Mouse (Mus musculus): ENCODE measurements around the gene Klre1. TPM values are rescaled to one million over a fixed set of nuclear protein-coding genes. Genes with fewer than 3 reads are reported as not detected.

Klre1 gene
- polyA plus RNA-seq (2012; rRNA removed): 0.03 TPM in 1 of 2 replicates, not detected in the other
- polyA plus RNA-seq (2014; fragmentation: Nextera tagmentation; extraction: Ambion mirVana): not detected in 2 replicates

GRCm38 (mm10) chr6:129577605-129578004, at the start of gene Klre1:
Klre1 (plus strand) TSS chr6:129577905.
- Histone ChIP-seq H3K9ac (replicated peaks) (no peak within 1 kb of the TSS), H3K4me2 (ENCODE audit: low read depth) (no peak within 1 kb of the TSS), H3K4me1 (replicated peaks; ENCODE audit: control insufficient read depth in 2 of 2, insufficient read depth in 2 of 2, low read length in 1 of 2) (no peaks in the 10 kb centered on the region), H3K4me3 (ENCODE audit: insufficient read depth in 1 of 2, low read depth in 2 of 2, low read length in 2 of 2) (no peak within 1 kb of the TSS), H3K27ac (no peak within 1 kb of the TSS), H3K27me3 (ENCODE audit: control insufficient read depth, insufficient read depth, low read length) (no peaks in the 10 kb centered on the region), H3K9me3 (ENCODE audit: control insufficient read depth, low read length) (no peaks in the 10 kb centered on the region), H3K36me3 (replicated peaks; ENCODE audit: control insufficient read depth, insufficient read depth, low read depth) (no peaks in the 10 kb centered on the region)
- no peak for ATAC-seq (ENCODE audit: insufficient read depth)
- 90% methylated on average over 8 of the region's 8 CpGs for WGBS (ENCODE audit: insufficient replicate concordance)
- DNase-seq (ENCODE audit: low read depth in 3 of 3, low spot score in 3 of 3): no peak
- TF ChIP-seq CTCF (IDR thresholded peaks at IDR 0.05; ENCODE audit: low read depth) (no peak), EP300 (IDR thresholded peaks at IDR 0.05; ENCODE audit: low read depth) (no peak)

DNA sequence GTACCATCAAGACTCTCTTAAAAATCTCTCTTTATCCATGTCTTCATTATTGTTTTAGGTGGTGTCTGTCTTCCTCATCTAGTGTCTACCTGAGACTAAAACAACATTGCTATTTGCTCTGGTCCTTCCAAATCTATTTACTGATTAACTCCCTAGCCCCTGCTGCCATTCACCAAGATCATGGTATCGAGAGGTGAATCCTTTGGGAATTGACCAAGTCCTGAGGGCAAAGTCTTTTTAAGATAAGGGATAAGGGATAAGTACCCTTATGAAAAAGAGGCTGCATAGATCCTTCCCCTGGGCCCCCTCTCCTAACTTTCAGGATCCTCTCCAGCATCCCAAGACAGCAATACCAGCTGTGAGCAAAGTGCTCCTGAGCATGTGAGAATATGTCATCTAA, 48.1 kb upstream of the Klre1 start:
- ATAC-seq (ENCODE audit: insufficient read depth) (no peak), DNase-seq (ENCODE audit: low read depth in 3 of 3, low spot score in 3 of 3) (no peak)
- 70% methylated on average over 1 of the region's 1 CpGs for WGBS (ENCODE audit: insufficient replicate concordance)
- Histone ChIP-seq H3K9me3 (ENCODE audit: control insufficient read depth, low read length) (no peaks in the 10 kb centered on the region), H3K27me3 (ENCODE audit: control insufficient read depth, insufficient read depth, low read length) (no peaks in the 10 kb centered on the region), H3K9ac (replicated peaks) (no peak overlapping the region), H3K27ac (no peak overlapping the region), H3K36me3 (replicated peaks; ENCODE audit: control insufficient read depth, insufficient read depth, low read depth) (no peaks in the 10 kb centered on the region), H3K4me1 (replicated peaks; ENCODE audit: control insufficient read depth in 2 of 2, insufficient read depth in 2 of 2, low read length in 1 of 2) (peaks cover 6 to 12% of the 10 kb centered on the region in 2 experiments), H3K4me2 (ENCODE audit: low read depth) (no peak overlapping the region), H3K4me3 (ENCODE audit: insufficient read depth in 1 of 2, low read depth in 2 of 2, low read length in 2 of 2) (no peak overlapping the region)
- TF ChIP-seq CTCF (IDR thresholded peaks at IDR 0.05; ENCODE audit: low read depth) (no peak), EP300 (IDR thresholded peaks at IDR 0.05; ENCODE audit: low read depth) (no peak)

DNA sequence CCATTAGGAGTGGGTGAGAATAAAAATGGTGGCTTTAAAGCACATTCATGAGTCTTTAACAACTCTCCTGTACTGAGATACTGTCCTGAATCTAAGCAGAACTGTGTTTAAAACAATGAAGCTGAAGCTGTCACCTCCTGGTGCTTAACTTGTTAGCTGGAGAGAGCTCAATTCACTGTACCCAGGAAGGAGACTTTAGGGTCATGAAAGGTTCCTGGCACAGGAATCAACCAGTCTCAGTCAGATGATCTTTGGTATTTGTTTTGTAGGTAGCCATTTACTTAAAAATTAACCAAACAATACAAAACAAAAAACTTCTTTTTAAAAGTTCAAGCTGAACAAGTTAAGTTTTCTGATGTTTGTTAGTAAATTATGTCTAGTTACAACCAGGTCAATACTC, 47.4 kb upstream of the Klre1 start:
- Histone ChIP-seq H3K4me1 (replicated peaks; ENCODE audit: control insufficient read depth in 2 of 2, insufficient read depth in 2 of 2, low read length in 1 of 2) (peaks cover 9 to 19% of the 10 kb centered on the region in 2 experiments), H3K36me3 (replicated peaks; ENCODE audit: control insufficient read depth, insufficient read depth, low read depth) (no peaks in the 10 kb centered on the region), H3K27ac (no peak overlapping the region), H3K27me3 (ENCODE audit: control insufficient read depth, insufficient read depth, low read length) (no peaks in the 10 kb centered on the region), H3K4me3 (ENCODE audit: insufficient read depth in 1 of 2, low read depth in 2 of 2, low read length in 2 of 2) (no peak overlapping the region), H3K9me3 (ENCODE audit: control insufficient read depth, low read length) (no peaks in the 10 kb centered on the region), H3K4me2 (ENCODE audit: low read depth) (no peak overlapping the region), H3K9ac (replicated peaks) (no peak overlapping the region)
- TF ChIP-seq CTCF (IDR thresholded peaks at IDR 0.05; ENCODE audit: low read depth) (no peak), EP300 (IDR thresholded peaks at IDR 0.05; ENCODE audit: low read depth) (no peak)
- ATAC-seq (ENCODE audit: insufficient read depth): no peak
- no peak for DNase-seq (ENCODE audit: low read depth in 3 of 3, low spot score in 3 of 3)

DNA sequence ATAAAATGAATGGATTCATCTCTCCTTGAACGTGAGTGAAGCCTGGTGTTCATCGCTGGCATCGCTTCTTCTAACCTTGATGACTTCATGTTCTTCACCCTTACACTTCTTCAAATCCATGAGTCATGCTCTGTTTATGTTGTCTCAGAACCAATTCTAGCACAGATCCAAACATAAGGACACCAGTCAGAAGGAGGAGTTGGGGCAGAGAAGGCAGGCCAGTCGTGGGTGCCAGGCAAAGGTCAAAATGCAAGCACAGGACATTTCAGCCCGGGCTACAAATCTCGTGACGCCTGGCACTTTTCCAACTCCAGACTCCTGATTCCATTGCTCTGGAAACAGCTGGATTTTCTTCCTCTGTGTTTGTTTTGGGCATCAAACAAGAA, 45.2 kb upstream of the Klre1 start:
- 36% methylated on average over 7 of the region's 7 CpGs for WGBS (ENCODE audit: insufficient replicate concordance)
- Histone ChIP-seq H3K4me2 (ENCODE audit: low read depth) (peak overlapping the region; percentile 80), H3K27me3 (ENCODE audit: control insufficient read depth, insufficient read depth, low read length) (no peaks in the 10 kb centered on the region), H3K4me3 (ENCODE audit: insufficient read depth in 1 of 2, low read depth in 2 of 2, low read length in 2 of 2) (peak overlapping the region; percentile 37 to 89), H3K36me3 (replicated peaks; ENCODE audit: control insufficient read depth, insufficient read depth, low read depth) (no peaks in the 10 kb centered on the region; the same call in 1 of the 2 replicates), H3K27ac (peak overlapping the region; percentile 56), H3K9ac (replicated peaks) (peak overlapping the region; percentile 91), H3K9me3 (ENCODE audit: control insufficient read depth, low read length) (no peaks in the 10 kb centered on the region), H3K4me1 (replicated peaks; ENCODE audit: control insufficient read depth in 2 of 2, insufficient read depth in 2 of 2, low read length in 1 of 2) (peaks cover 9 to 21% of the 10 kb centered on the region in 2 experiments)
- TF ChIP-seq CTCF (IDR thresholded peaks at IDR 0.05; ENCODE audit: low read depth) (no peak), EP300 (IDR thresholded peaks at IDR 0.05; ENCODE audit: low read depth) (no peak)
- peak; percentile 38 for ATAC-seq (ENCODE audit: insufficient read depth)
- DNase-seq (ENCODE audit: low read depth in 3 of 3, low spot score in 3 of 3): peak in 2 of 3 experiments; percentile 20 to 37

GRCm38 (mm10) chr6:129532942-129533860, 44.5 kb upstream of the Klre1 start, which contains the start of gene Gabarapl1:
Gabarapl1 (plus strand) TSS chr6:129533160.
- Histone ChIP-seq H3K36me3 (replicated peaks; ENCODE audit: control insufficient read depth, insufficient read depth, low read depth) (peaks cover 3% of the 10 kb centered on the region), H3K9me3 (ENCODE audit: control insufficient read depth, low read length) (no peaks in the 10 kb centered on the region), H3K4me3 (ENCODE audit: insufficient read depth in 1 of 2, low read depth in 2 of 2, low read length in 2 of 2) (peak within 1 kb of the TSS; percentile 66 to 89), H3K4me1 (replicated peaks; ENCODE audit: control insufficient read depth in 2 of 2, insufficient read depth in 2 of 2, low read length in 1 of 2) (peaks cover 9 to 21% of the 10 kb centered on the region in 2 experiments), H3K27ac (peak within 1 kb of the TSS; percentile 56), H3K4me2 (ENCODE audit: low read depth) (peak within 1 kb of the TSS; percentile 80), H3K9ac (replicated peaks) (peak within 1 kb of the TSS; percentile 91), H3K27me3 (ENCODE audit: control insufficient read depth, insufficient read depth, low read length) (no peaks in the 10 kb centered on the region)
- peak; percentile 84 for ATAC-seq (ENCODE audit: insufficient read depth)
- TF ChIP-seq CTCF (IDR thresholded peaks at IDR 0.05; ENCODE audit: low read depth) (no peak), EP300 (IDR thresholded peaks at IDR 0.05; ENCODE audit: low read depth) (no peak)
- DNase-seq (ENCODE audit: low read depth in 3 of 3, low spot score in 3 of 3): peak; percentile 54 to 70 (median 57)
- WGBS (ENCODE audit: insufficient replicate concordance): under 1% methylated on average over 55 of the region's 55 CpGs
